Mouse (Mus musculus): Measurements from ENCODE around the gene Baiap2. TPM values are rescaled to one million over a fixed set of nuclear protein-coding genes. Genes with fewer than 3 reads are reported as not detected.

Baiap2 gene
- polyA plus RNA-seq, 1 experiment from 2014 or later: 36.5 TPM

DNA sequence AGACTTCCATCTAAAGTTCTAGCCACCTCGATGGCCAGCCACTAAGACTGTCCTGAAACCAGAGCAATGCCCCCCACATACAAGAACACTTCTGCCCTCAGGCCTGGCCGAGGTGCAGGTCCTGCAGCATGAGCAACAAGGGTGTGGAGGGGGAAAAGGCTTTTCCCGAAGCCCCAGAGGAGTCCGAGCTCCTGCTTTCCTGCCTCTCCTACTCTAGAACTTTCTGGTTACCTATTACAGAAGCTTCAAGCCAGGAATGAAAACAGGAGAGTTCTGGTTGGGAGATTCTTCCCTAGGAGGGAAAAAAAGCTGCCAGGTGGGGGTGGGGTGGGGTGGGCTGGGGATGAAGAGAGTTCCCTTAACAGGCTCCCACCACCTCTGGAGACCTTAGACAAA, 2.9 kb upstream of the Baiap2 start:
- WGBS: 67% methylated on average over 4 of the region's 4 CpGs
- peak overlapping the region; percentile 92 for H3K27ac ChIP-seq (ENCODE audit: low read length)
- H3K9ac ChIP-seq (replicated peaks; ENCODE audit: low read depth, low read length): no peak overlapping the region
- peak overlapping the region; percentile 23 for H3K4me3 ChIP-seq (replicated peaks; ENCODE audit: low read length)
- H3K27me3 ChIP-seq (replicated peaks; ENCODE audit: control insufficient read depth, insufficient read depth, low read length): no peaks in the 10 kb centered on the region
- no peaks in the 10 kb centered on the region for H3K36me3 ChIP-seq (ENCODE audit: control insufficient read depth, insufficient read depth)
- peak overlapping the region; percentile 75 for H3K4me2 ChIP-seq (ENCODE audit: low read length)
- H3K9me3 ChIP-seq (ENCODE audit: control insufficient read depth, low read length): no peaks in the 10 kb centered on the region
- peaks cover 84% of the 10 kb centered on the region for H3K4me1 ChIP-seq (replicated peaks; ENCODE audit: control insufficient read depth, insufficient read depth, low read length)
- ATAC-seq: no peak

DNA sequence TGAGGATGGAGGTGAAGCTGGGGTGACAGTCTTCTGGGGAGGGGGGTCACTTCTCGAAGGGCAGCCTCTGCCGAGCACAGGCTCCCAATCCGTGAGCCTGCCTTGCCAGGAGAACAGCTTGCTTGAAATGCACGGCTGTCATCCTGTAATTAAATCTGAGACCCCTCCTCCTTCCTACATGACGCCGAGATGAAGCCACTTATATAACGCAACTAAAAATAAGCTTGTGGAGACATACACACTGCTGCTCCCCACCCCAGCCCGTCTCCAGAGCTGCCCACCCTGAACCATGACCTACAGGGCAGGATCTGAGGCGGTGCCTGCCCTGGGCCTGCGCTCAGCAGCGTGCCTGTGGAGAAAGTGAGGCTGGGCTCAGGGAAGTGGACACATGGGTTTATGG, 2.4 kb upstream of the Baiap2 start:
- peak overlapping the region; percentile 23 for H3K4me3 ChIP-seq (replicated peaks; ENCODE audit: low read length)
- H3K4me2 ChIP-seq (ENCODE audit: low read length): peak overlapping the region; percentile 75
- ATAC-seq: no peak

DNA sequence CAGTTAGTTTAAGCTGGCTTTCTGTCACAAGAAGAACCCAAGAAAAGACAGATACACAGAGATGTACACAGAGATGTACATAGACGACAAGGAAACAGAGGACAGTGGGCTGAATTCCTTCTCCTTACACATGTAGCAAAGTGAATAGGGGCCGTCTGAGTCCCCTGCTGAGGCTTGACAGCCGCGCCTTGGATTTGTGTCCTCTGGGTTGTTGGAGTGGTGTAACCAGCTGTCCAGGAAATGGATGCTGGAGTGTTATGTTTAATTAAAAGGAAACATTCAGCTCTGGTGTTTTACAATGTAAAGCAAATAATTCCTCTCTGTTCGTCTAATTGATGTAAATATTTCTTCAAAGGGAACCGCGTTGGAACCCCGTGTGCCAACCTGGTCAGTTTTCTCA, 769 bp upstream of the Baiap2 start:
- no peak for ATAC-seq
- no peaks in the 10 kb centered on the region for H3K27me3 ChIP-seq (replicated peaks; ENCODE audit: control insufficient read depth, insufficient read depth, low read length)
- H3K4me3 ChIP-seq (replicated peaks; ENCODE audit: low read length): peak overlapping the region; percentile 76
- no peaks in the 10 kb centered on the region for H3K36me3 ChIP-seq (ENCODE audit: control insufficient read depth, insufficient read depth)
- peaks cover 69% of the 10 kb centered on the region for H3K4me1 ChIP-seq (replicated peaks; ENCODE audit: control insufficient read depth, insufficient read depth, low read length)
- peak overlapping the region; percentile 75 for H3K9ac ChIP-seq (replicated peaks; ENCODE audit: low read depth, low read length)
- no peaks in the 10 kb centered on the region for H3K9me3 ChIP-seq (ENCODE audit: control insufficient read depth, low read length)
- WGBS: 1% methylated on average over 8 of the region's 8 CpGs
- peak overlapping the region; percentile 92 for H3K27ac ChIP-seq (ENCODE audit: low read length)
- H3K4me2 ChIP-seq (ENCODE audit: low read length): peak overlapping the region; percentile 75

More for the DNA sequence above, 2.4 kb upstream of the Baiap2 start:
- Histone ChIP-seq H3K27ac (ENCODE audit: low read length) (peak overlapping the region; percentile 92), H3K4me1 (replicated peaks; ENCODE audit: control insufficient read depth, insufficient read depth, low read length) (peaks cover 85% of the 10 kb centered on the region), H3K9me3 (ENCODE audit: control insufficient read depth, low read length) (no peaks in the 10 kb centered on the region), H3K36me3 (ENCODE audit: control insufficient read depth, insufficient read depth) (no peaks in the 10 kb centered on the region), H3K9ac (replicated peaks; ENCODE audit: low read depth, low read length) (peak overlapping the region; percentile 46), H3K27me3 (replicated peaks; ENCODE audit: control insufficient read depth, insufficient read depth, low read length) (no peaks in the 10 kb centered on the region)
- 48% methylated on average over 11 of the region's 11 CpGs for WGBS

DNA sequence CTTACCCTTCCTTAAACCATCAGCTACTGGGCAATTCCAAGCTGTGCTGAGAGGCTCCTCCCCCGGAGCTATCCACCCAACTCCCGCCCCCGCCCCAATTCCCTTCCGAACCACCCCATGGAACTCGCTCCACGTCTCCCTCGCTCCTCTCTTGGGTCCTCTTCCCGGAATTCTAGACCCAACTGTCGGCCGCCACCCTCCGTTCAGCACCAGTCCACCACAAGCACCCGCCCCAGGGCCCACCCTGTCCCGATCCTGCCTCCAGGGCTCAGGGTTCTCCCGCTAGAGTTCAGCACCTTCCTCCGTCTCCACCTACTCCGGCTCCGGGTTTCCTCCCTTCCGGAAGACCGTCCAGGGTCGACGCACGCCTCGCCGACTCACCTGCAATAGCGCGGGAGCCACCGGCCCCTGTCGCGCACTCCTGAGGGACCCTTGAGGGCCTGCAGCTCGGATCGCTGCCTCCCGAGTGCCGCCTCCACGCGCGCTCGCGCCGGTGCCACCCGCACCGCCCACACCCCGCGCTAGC, 299 bp upstream of the Baiap2 start:
- H3K9me3 ChIP-seq (ENCODE audit: control insufficient read depth, low read length): no peaks in the 10 kb centered on the region
- peak overlapping the region; percentile 75 for H3K4me2 ChIP-seq (ENCODE audit: low read length)
- H3K36me3 ChIP-seq (ENCODE audit: control insufficient read depth, insufficient read depth): no peaks in the 10 kb centered on the region
- peak; percentile 48 for ATAC-seq
- H3K4me3 ChIP-seq (replicated peaks; ENCODE audit: low read length): peak overlapping the region; percentile 76
- peaks cover 66% of the 10 kb centered on the region for H3K4me1 ChIP-seq (replicated peaks; ENCODE audit: control insufficient read depth, insufficient read depth, low read length)
- no peaks in the 10 kb centered on the region for H3K27me3 ChIP-seq (replicated peaks; ENCODE audit: control insufficient read depth, insufficient read depth, low read length)
- peak overlapping the region; percentile 75 for H3K9ac ChIP-seq (replicated peaks; ENCODE audit: low read depth, low read length)
- peak overlapping the region; percentile 92 for H3K27ac ChIP-seq (ENCODE audit: low read length)
- WGBS: under 1% methylated on average over 43 of the region's 43 CpGs

DNA sequence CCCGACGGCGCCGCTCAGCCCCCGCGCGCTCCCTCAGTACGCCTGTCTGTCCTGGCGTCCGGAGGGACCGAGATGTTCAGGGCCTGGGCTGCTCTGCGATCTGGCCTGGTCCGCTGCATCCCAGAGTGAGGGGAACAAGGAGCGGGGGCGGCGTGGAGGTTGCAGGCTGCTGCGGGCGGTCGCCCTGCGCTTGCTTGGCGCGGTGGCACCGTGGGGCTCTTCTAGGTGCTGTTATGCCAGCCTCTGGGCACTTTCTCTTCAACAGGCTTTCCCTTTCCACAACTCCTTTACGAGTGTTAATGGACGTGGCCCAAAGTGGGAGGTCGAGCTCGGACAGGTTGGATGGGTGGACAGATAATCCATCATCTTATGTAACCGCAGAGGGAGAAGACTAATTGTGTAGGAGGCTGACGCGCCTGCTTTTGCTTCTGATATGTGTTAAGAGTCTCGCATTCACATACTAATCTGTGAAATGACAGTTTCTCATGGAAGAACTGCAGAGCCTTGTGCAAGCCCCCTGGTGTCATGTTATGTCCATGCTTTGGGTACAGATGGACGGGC, 945 bp downstream of the Baiap2 start:
- peak overlapping the region; percentile 79 for H3K9ac ChIP-seq (replicated peaks; ENCODE audit: low read depth, low read length)
- H3K9me3 ChIP-seq (ENCODE audit: control insufficient read depth, low read length): no peaks in the 10 kb centered on the region
- H3K36me3 ChIP-seq (ENCODE audit: control insufficient read depth, insufficient read depth): no peaks in the 10 kb centered on the region
- ATAC-seq: peak; percentile 11
- WGBS: 7% methylated on average over 29 of the region's 32 CpGs
- peak overlapping the region; percentile 76 for H3K4me3 ChIP-seq (replicated peaks; ENCODE audit: low read length)
- peaks cover 54% of the 10 kb centered on the region for H3K4me1 ChIP-seq (replicated peaks; ENCODE audit: control insufficient read depth, insufficient read depth, low read length)
- H3K4me2 ChIP-seq (ENCODE audit: low read length): peak overlapping the region; percentile 97
- H3K27me3 ChIP-seq (replicated peaks; ENCODE audit: control insufficient read depth, insufficient read depth, low read length): no peaks in the 10 kb centered on the region
- no peak overlapping the region for H3K27ac ChIP-seq (ENCODE audit: low read length)

DNA sequence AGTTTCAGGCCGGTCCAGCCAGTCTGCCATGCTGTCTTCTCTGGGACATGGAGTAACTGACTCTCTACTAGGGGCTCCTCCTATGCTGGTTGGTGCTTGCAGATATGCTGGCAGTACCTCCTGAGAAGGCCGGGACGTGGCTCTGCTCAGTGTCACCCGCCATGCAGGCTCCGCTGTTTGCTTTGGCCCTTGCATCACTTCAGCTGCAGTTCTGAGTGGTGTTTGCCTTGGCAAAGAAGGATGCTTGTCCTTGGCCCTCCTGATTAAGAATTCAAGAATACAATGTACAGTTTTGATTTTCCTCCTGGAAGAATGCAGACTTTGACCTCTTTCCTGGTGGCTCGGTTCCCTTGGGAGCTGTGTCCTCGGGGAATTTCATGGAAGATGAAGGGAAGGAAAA, 2.8 kb downstream of the Baiap2 start:
- ATAC-seq: no peak
- Histone ChIP-seq H3K36me3 (ENCODE audit: control insufficient read depth, insufficient read depth) (no peaks in the 10 kb centered on the region), H3K4me1 (replicated peaks; ENCODE audit: control insufficient read depth, insufficient read depth, low read length) (peaks cover 36% of the 10 kb centered on the region), H3K9ac (replicated peaks; ENCODE audit: low read depth, low read length) (no peak overlapping the region), H3K4me2 (ENCODE audit: low read length) (peak overlapping the region; percentile 97), H3K9me3 (ENCODE audit: control insufficient read depth, low read length) (no peaks in the 10 kb centered on the region), H3K4me3 (replicated peaks; ENCODE audit: low read length) (no peak overlapping the region), H3K27ac (ENCODE audit: low read length) (no peak overlapping the region), H3K27me3 (replicated peaks; ENCODE audit: control insufficient read depth, insufficient read depth, low read length) (no peaks in the 10 kb centered on the region)
- 87% methylated on average over 7 of the region's 7 CpGs for WGBS

DNA sequence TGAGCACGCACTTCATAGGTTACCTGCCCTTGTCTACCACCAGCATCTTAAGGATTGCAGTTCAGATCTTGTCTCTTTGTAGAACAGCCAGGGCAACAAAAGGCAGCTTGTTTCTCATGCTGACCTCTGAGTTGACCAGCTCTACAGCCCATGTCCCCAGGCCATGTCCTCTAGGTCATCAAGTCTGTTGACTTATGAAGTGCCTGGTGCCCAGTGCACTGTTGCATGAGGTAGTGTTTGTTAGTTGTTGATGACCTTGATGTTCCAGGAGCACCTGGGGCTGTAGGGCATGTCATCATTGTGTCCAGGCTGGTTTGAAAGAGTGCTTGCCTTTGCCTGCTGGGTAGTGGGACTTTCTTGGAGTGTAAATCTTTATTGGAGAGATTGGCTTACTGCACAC, 4.9 kb downstream of the Baiap2 start:
- Histone ChIP-seq H3K4me3 (replicated peaks; ENCODE audit: low read length) (no peak overlapping the region), H3K9ac (replicated peaks; ENCODE audit: low read depth, low read length) (no peak overlapping the region), H3K9me3 (ENCODE audit: control insufficient read depth, low read length) (no peaks in the 10 kb centered on the region), H3K27ac (ENCODE audit: low read length) (no peak overlapping the region), H3K4me2 (ENCODE audit: low read length) (no peak overlapping the region), H3K36me3 (ENCODE audit: control insufficient read depth, insufficient read depth) (no peaks in the 10 kb centered on the region), H3K4me1 (replicated peaks; ENCODE audit: control insufficient read depth, insufficient read depth, low read length) (peaks cover 20% of the 10 kb centered on the region), H3K27me3 (replicated peaks; ENCODE audit: control insufficient read depth, insufficient read depth, low read length) (no peaks in the 10 kb centered on the region)
- WGBS: 100% methylated on average over 1 of the region's 1 CpGs
- ATAC-seq: no peak

DNA sequence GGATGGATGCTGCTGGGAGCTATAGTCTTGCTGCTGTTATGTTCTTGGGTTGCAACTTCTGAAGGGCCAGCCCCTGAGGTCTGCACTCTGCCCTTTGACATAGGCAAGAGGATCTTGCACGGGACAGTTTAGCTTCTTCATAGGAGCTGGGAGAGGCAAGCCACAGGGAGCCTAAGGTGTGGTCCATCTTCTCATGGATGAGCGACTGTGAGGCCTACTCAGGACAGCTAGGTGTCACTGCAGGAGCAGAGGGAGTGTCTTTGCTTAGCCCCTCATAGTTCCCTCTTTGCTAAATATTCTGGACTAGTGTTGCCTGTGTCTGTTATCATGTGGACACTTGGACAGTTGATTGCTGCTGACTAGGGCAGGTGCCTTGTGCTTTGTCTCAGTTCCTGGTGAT, 5.3 kb downstream of the Baiap2 start:
- Histone ChIP-seq H3K9ac (replicated peaks; ENCODE audit: low read depth, low read length) (no peak overlapping the region), H3K36me3 (ENCODE audit: control insufficient read depth, insufficient read depth) (no peaks in the 10 kb centered on the region), H3K27ac (ENCODE audit: low read length) (no peak overlapping the region), H3K4me1 (replicated peaks; ENCODE audit: control insufficient read depth, insufficient read depth, low read length) (peaks cover 25% of the 10 kb centered on the region), H3K4me2 (ENCODE audit: low read length) (no peak overlapping the region), H3K9me3 (ENCODE audit: control insufficient read depth, low read length) (no peaks in the 10 kb centered on the region), H3K27me3 (replicated peaks; ENCODE audit: control insufficient read depth, insufficient read depth, low read length) (no peaks in the 10 kb centered on the region), H3K4me3 (replicated peaks; ENCODE audit: low read length) (no peak overlapping the region)
- no peak for ATAC-seq
- 73% methylated on average over 2 of the region's 2 CpGs for whole genome bisulfite sequencing

DNA sequence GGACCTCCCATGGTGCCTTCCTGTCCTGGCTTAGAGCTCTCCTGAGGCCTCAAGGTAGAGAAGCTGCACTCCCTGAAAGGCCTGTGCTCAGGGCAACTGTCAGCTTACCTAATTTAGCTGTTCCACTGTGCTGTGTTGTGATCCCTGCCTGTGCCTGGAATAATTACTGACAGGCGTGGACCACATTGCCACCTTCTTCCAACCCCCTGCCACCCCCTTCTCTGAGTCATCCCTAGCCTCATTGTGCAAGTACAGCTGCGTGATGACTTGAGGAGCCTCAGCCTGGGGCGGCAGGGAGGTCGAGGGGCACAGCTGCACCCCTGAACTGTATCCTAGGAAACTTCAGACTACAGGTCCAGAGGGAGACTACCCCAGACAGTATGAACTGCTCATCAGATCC, 5.7 kb downstream of the Baiap2 start:
- 68% methylated on average over 4 of the region's 4 CpGs for WGBS
- Histone ChIP-seq H3K4me2 (ENCODE audit: low read length) (no peak overlapping the region), H3K9ac (replicated peaks; ENCODE audit: low read depth, low read length) (no peak overlapping the region), H3K27me3 (replicated peaks; ENCODE audit: control insufficient read depth, insufficient read depth, low read length) (no peaks in the 10 kb centered on the region), H3K4me3 (replicated peaks; ENCODE audit: low read length) (no peak overlapping the region), H3K27ac (ENCODE audit: low read length) (no peak overlapping the region), H3K36me3 (ENCODE audit: control insufficient read depth, insufficient read depth) (no peaks in the 10 kb centered on the region), H3K4me1 (replicated peaks; ENCODE audit: control insufficient read depth, insufficient read depth, low read length) (peaks cover 24% of the 10 kb centered on the region), H3K9me3 (ENCODE audit: control insufficient read depth, low read length) (no peaks in the 10 kb centered on the region)
- no peak for ATAC-seq

DNA sequence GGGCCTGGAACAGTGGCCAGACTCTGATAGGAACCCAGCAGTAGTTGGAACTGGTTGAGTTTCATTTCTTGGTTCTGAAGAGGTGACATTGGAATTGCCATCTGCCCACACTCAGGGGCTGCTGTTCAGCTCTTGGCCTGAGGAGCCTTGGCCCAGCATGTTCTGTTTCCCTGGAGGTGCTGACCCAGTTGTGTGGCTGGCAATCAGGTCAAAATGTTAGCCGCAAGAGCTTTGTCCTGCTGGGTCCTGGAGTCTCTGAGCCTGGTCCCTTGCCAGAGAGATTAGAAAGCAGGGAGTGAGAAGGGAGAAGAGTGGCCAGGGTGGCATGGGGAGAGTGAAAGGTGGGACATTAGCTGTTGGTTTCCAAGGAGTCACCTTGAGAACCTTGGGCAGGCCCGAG, 6.2 kb downstream of the Baiap2 start:
- H3K4me1 ChIP-seq (replicated peaks; ENCODE audit: control insufficient read depth, insufficient read depth, low read length): peaks cover 20% of the 10 kb centered on the region
- no peak for ATAC-seq
- no peaks in the 10 kb centered on the region for H3K36me3 ChIP-seq (ENCODE audit: control insufficient read depth, insufficient read depth)
- H3K9me3 ChIP-seq (ENCODE audit: control insufficient read depth, low read length): no peaks in the 10 kb centered on the region
- H3K4me2 ChIP-seq (ENCODE audit: low read length): no peak overlapping the region
- WGBS: 83% methylated on average over 2 of the region's 2 CpGs
- H3K27ac ChIP-seq (ENCODE audit: low read length): no peak overlapping the region
- no peak overlapping the region for H3K9ac ChIP-seq (replicated peaks; ENCODE audit: low read depth, low read length)
- H3K27me3 ChIP-seq (replicated peaks; ENCODE audit: control insufficient read depth, insufficient read depth, low read length): no peaks in the 10 kb centered on the region
- no peak overlapping the region for H3K4me3 ChIP-seq (replicated peaks; ENCODE audit: low read length)
